Mouse (Mus musculus): ENCODE measurements around the gene Haus3.

Gene Haus3

DNA sequence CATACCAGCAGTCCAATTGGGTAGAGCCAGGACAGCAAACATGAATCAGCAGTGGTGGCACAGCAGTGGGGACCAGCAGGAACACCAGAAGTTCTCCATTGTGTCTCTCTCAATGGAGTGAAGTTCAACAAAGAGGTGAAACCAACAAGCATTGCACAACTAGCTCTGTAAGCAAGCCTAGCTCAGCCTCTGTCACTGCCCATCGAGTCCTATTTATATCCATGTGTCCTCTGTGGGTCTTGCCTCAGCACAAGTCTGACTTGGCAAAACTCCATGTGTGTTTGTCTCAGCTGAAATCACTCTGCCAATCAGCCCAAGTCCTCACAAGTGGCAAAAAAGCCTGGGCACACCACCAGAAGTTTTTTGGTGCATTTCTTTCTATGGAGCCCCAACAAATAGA is 63.6 kb downstream of the Haus3 start:
- DNase-seq (ENCODE audit: low spot score), result no peak

Data from ovary, adult 18-20 months (tissue).